Mouse (Mus musculus): ENCODE measurements around the gene Med29. TPM values are rescaled to one million over a fixed set of nuclear protein-coding genes. Genes with fewer than 3 reads are reported as not detected.
A peak's percentile ranks its signal among the peaks of the same experiment; 100 is the strongest.

The Med29 gene
- total and polyA plus RNA-seq, 2 experiments from 2014 or later: 45.8 to 51.4 TPM

DNA sequence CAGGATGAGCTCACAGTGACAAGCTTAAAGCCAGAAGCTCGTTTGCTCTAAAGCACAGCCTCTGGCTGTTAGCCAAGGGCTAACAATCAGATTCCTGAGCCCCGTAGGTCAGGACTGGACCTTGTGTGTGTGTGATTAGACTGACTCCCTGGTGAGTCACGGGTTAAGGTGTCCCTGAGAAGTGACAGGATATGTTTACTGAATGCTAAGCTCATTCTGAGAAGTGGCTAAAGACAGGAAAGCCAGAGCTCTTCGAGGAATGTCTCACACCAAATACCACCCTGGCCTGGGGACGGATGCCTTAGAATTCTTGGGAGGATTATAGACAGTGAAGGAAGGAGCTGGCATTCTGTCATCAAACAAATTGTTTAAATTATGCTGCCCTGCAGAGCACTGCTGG lies 34.5 kb downstream of the Med29 start:
- Histone ChIP-seq H3K4me3 (ENCODE audit: low read depth, low read length) (no peak overlapping the region), H3K27ac (ENCODE audit: low read depth) (peak overlapping the region; percentile 82), H3K36me3 (replicated peaks; ENCODE audit: control insufficient read depth, insufficient read depth, low read length) (peaks cover 57% of the 10 kb centered on the region), H3K27me3 (ENCODE audit: control insufficient read depth, insufficient read depth, low read length) (no peaks in the 10 kb centered on the region), H3K9me3 (replicated peaks; ENCODE audit: control insufficient read depth, low read length) (no peaks in the 10 kb centered on the region), H3K4me2 (ENCODE audit: low read depth, low read length) (no peak overlapping the region), H3K9ac (replicated peaks; ENCODE audit: low read depth, low read length) (no peak overlapping the region), H3K4me1 (ENCODE audit: control insufficient read depth, insufficient read depth) (peaks cover 13% of the 10 kb centered on the region)
- no peak for TF ChIP-seq EP300 (IDR thresholded peaks at IDR 0.05; ENCODE audit: low read depth)
- no peak for TF ChIP-seq CTCF (IDR thresholded peaks at IDR 0.05; ENCODE audit: low read depth)
- ATAC-seq (ENCODE audit: insufficient read depth, low read depth): peak; percentile 56
- DNase-seq (ENCODE audit: low spot score): peak; percentile 68
- 3% methylated on average over 5 of the region's 5 CpGs for WGBS

DNA sequence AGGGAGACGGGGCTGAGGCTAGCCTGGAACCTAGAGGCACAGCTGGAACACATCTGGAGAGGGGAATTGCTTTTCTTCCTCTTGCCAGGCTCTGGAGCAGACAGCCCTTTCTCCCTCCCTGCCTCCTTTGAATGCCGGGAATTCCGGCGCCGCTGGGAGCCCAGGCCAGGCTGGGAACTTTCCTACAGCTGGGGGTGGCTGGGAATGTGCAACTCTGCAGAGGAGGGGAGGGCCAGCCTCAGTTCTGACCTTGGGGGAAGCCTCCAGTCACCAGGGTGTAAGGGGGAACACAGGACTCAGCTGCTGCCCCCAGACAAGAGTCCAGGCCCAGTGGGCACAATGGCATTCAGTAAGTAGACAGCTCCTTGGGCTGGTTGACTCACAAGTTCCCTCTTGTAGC lies 35.5 kb downstream of the Med29 start:
- peak overlapping the region; percentile 82 for H3K27ac ChIP-seq (ENCODE audit: low read depth)
- 2% methylated on average over 5 of the region's 5 CpGs for WGBS
- no peak overlapping the region for H3K4me3 ChIP-seq (ENCODE audit: low read depth, low read length)
- DNase-seq (ENCODE audit: low spot score) (peak; percentile 73), ATAC-seq (ENCODE audit: insufficient read depth, low read depth) (peak; percentile 76)
- no peaks in the 10 kb centered on the region for H3K9me3 ChIP-seq (replicated peaks; ENCODE audit: control insufficient read depth, low read length)
- peaks cover 56% of the 10 kb centered on the region for H3K36me3 ChIP-seq (replicated peaks; ENCODE audit: control insufficient read depth, insufficient read depth, low read length)
- peaks cover 15% of the 10 kb centered on the region for H3K4me1 ChIP-seq (ENCODE audit: control insufficient read depth, insufficient read depth)
- H3K4me2 ChIP-seq (ENCODE audit: low read depth, low read length): 0 out of 2 replicates have a peak overlapping the region, but pooled peaks have one; percentile 0
- no peaks in the 10 kb centered on the region for H3K27me3 ChIP-seq (ENCODE audit: control insufficient read depth, insufficient read depth, low read length)
- no peak for TF ChIP-seq EP300 (IDR thresholded peaks at IDR 0.05; ENCODE audit: low read depth)
- no peak for TF ChIP-seq CTCF (IDR thresholded peaks at IDR 0.05; ENCODE audit: low read depth)
- no peak overlapping the region for H3K9ac ChIP-seq (replicated peaks; ENCODE audit: low read depth, low read length)

DNA sequence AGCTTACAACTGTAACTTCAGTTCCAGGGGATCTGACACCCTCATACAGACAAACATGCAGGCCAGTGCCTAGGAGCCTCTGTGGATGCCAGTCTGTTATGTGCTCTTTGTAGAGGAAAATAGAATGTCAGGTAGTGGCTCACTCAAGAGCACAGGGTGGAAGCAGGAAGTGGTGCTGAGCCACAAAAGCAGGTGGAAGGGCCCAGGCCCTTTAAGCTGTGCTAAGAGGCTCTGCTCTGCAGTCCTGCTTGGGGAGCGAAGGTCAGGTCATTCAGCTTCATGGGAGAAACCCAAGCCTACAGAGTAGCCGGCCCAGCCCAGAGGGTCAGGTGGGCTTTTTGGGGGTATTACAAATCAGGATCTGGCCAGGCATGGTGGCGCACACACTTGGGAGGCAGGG lies 37.3 kb downstream of the Med29 start:
- Histone ChIP-seq H3K4me2 (ENCODE audit: low read depth, low read length) (no peak overlapping the region), H3K36me3 (replicated peaks; ENCODE audit: control insufficient read depth, insufficient read depth, low read length) (peaks cover 46% of the 10 kb centered on the region), H3K27me3 (ENCODE audit: control insufficient read depth, insufficient read depth, low read length) (no peaks in the 10 kb centered on the region), H3K4me3 (ENCODE audit: low read depth, low read length) (no peak overlapping the region), H3K9ac (replicated peaks; ENCODE audit: low read depth, low read length) (no peak overlapping the region), H3K4me1 (ENCODE audit: control insufficient read depth, insufficient read depth) (peaks cover 24% of the 10 kb centered on the region), H3K27ac (ENCODE audit: low read depth) (peak overlapping the region; percentile 30; the same call in 1 of the 2 replicates), H3K9me3 (replicated peaks; ENCODE audit: control insufficient read depth, low read length) (no peaks in the 10 kb centered on the region)
- 91% methylated on average over 3 of the region's 3 CpGs for WGBS
- no peak for DNase-seq (ENCODE audit: low spot score)
- no peak for ATAC-seq (ENCODE audit: insufficient read depth, low read depth)
- TF ChIP-seq EP300 (IDR thresholded peaks at IDR 0.05; ENCODE audit: low read depth): no peak
- no peak for TF ChIP-seq CTCF (IDR thresholded peaks at IDR 0.05; ENCODE audit: low read depth)

DNA sequence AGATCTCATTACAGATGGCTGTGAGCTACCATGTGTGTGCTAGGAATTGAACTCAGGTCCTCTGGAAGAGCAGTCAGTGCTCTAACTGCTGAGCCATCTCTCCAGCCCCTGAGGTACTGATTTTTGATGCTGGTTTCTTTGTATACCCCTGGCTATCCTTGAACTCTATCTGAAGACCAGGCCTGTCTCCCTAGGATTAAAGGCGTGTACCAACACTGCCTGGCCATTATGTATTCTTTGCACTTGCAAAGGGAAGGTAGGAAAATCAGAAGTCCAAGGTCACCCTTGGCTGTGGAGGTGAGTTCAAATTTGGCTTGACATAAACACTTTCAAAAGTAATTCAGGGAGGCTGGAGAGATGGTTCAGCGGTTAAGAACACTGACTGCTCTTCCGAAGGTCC lies 37.9 kb downstream of the Med29 start:
- Histone ChIP-seq H3K9me3 (replicated peaks; ENCODE audit: control insufficient read depth, low read length) (no peaks in the 10 kb centered on the region), H3K4me3 (ENCODE audit: low read depth, low read length) (no peak overlapping the region), H3K27ac (ENCODE audit: low read depth) (no peak overlapping the region), H3K4me2 (ENCODE audit: low read depth, low read length) (no peak overlapping the region), H3K36me3 (replicated peaks; ENCODE audit: control insufficient read depth, insufficient read depth, low read length) (peaks cover 40% of the 10 kb centered on the region), H3K27me3 (ENCODE audit: control insufficient read depth, insufficient read depth, low read length) (no peaks in the 10 kb centered on the region), H3K9ac (replicated peaks; ENCODE audit: low read depth, low read length) (no peak overlapping the region), H3K4me1 (ENCODE audit: control insufficient read depth, insufficient read depth) (peaks cover 28% of the 10 kb centered on the region)
- ATAC-seq (ENCODE audit: insufficient read depth, low read depth) (no peak), DNase-seq (ENCODE audit: low spot score) (no peak)
- TF ChIP-seq CTCF (IDR thresholded peaks at IDR 0.05; ENCODE audit: low read depth): no peak
- no peak for TF ChIP-seq EP300 (IDR thresholded peaks at IDR 0.05; ENCODE audit: low read depth)
- WGBS: 89% methylated on average over 3 of the region's 3 CpGs

DNA sequence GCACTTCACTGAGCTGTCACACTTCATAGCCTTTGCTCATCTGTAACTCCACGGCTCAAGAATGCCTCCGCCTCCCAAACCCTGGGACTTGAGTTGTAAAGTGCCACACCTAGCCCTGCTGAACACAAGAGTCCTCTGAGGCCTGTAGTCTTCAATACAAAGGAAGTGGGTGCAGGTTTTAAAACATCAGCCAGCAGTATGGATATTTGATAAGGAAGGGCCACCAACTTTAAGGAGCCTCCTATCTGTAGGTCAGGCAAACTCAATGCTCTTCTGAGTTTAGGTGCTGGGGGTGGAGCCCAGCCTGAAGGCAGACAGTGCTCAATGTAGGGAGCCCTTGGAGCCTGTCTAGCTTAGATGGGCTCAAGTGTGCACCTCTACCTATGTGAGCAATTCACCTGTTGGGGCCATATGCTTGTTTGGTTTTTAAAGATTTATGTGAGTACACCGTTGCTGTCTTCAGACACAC lies 38.4 kb downstream of the Med29 start:
- Histone ChIP-seq H3K9me3 (replicated peaks; ENCODE audit: control insufficient read depth, low read length) (no peaks in the 10 kb centered on the region), H3K4me3 (ENCODE audit: low read depth, low read length) (no peak overlapping the region), H3K27ac (ENCODE audit: low read depth) (no peak overlapping the region), H3K9ac (replicated peaks; ENCODE audit: low read depth, low read length) (no peak overlapping the region), H3K36me3 (replicated peaks; ENCODE audit: control insufficient read depth, insufficient read depth, low read length) (peaks cover 35% of the 10 kb centered on the region), H3K27me3 (ENCODE audit: control insufficient read depth, insufficient read depth, low read length) (no peaks in the 10 kb centered on the region), H3K4me1 (ENCODE audit: control insufficient read depth, insufficient read depth) (peaks cover 29% of the 10 kb centered on the region), H3K4me2 (ENCODE audit: low read depth, low read length) (no peak overlapping the region)
- DNase-seq (ENCODE audit: low spot score) (no peak), ATAC-seq (ENCODE audit: insufficient read depth, low read depth) (no peak)
- 88% methylated on average over 3 of the region's 3 CpGs for WGBS
- TF ChIP-seq CTCF (IDR thresholded peaks at IDR 0.05; ENCODE audit: low read depth) (no peak), EP300 (IDR thresholded peaks at IDR 0.05; ENCODE audit: low read depth) (no peak)

DNA sequence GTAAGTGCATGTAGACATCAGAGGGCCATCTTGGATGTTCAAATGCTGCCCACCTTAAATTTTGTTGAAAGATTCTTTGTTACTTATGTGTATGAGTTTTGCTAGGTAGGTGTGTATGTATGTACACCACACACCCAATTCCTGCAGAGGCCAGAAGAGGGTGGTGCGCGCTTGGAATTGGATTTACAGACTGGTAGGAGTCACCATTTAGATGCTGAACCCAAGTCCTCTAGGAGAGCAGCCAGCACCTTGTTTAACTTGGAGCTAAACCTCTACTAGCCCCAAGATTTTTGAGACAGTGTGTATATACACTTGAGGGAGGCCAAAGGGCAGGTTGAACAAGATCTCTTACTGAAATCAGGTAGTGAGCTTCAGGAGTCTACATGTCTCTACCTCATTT lies 39.2 kb downstream of the Med29 start:
- ATAC-seq (ENCODE audit: insufficient read depth, low read depth): no peak
- 0 out of 2 replicates have a peak, but pooled peaks have one; percentile 10 for TF ChIP-seq CTCF (IDR thresholded peaks at IDR 0.05; ENCODE audit: low read depth)
- no peak for TF ChIP-seq EP300 (IDR thresholded peaks at IDR 0.05; ENCODE audit: low read depth)

More for the DNA sequence above, 39.2 kb downstream of the Med29 start:
- Histone ChIP-seq H3K4me2 (ENCODE audit: low read depth, low read length) (no peak overlapping the region), H3K9me3 (replicated peaks; ENCODE audit: control insufficient read depth, low read length) (no peaks in the 10 kb centered on the region), H3K36me3 (replicated peaks; ENCODE audit: control insufficient read depth, insufficient read depth, low read length) (peaks cover 30% of the 10 kb centered on the region), H3K27me3 (ENCODE audit: control insufficient read depth, insufficient read depth, low read length) (no peaks in the 10 kb centered on the region), H3K4me3 (ENCODE audit: low read depth, low read length) (no peak overlapping the region), H3K4me1 (ENCODE audit: control insufficient read depth, insufficient read depth) (peaks cover 29% of the 10 kb centered on the region), H3K27ac (ENCODE audit: low read depth) (no peak overlapping the region), H3K9ac (replicated peaks; ENCODE audit: low read depth, low read length) (no peak overlapping the region)
- WGBS: 91% methylated on average over 2 of the region's 2 CpGs
- DNase-seq (ENCODE audit: low spot score): no peak
